Mouse (Mus musculus) urinary bladder, postnatal 25 days (tissue): ENCODE data around the gene Fam53b.

Experiments used
- DNase-seq: peaks from one replicate; pipeline ENCODE4 v3.0.0; 2022; ENCODE audit warnings: low spot score

Gene Fam53b

DNA sequence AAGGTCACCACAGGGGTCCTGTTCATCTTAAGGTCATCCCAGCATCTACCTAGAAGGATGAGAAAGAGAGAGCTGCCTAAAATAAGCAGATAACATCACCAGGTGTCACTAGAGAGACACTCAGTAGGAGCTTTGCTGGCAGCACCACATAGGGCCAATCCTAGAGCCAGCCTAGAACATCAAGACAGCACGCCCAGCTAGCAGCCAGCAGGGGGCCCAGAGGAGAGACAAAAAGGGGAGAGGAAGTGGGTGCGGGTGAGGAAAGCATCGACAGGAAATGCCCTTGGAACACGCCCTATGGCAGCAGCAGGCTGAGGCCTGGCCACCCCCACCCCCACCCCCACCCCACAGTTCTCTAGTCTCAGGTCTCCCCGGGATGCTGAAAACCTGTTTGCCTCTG, 78.5 kb downstream of the Fam53b start:
- DNase-seq, result peak; percentile 42

DNA sequence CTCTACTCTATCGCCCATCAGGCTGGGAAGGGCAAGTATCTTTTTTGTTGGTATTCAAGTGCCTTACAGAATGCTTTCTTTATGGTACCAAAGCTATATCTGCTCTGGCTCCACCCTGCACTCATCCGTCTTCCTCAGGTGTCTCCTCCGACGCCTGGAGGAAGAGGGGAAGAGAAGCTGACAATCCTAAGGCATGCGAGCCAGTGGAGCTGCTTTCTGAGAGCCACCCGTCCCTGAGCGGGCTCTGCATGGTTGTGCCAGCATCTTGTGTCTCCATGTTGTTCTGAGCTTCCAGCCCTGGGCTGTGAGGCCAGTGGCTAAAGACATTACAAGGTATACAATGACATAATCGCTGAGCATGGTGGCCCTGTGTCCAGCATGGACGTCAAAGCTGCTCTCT, 79.5 kb downstream of the Fam53b start:
- DNase-seq, result no peak

DNA sequence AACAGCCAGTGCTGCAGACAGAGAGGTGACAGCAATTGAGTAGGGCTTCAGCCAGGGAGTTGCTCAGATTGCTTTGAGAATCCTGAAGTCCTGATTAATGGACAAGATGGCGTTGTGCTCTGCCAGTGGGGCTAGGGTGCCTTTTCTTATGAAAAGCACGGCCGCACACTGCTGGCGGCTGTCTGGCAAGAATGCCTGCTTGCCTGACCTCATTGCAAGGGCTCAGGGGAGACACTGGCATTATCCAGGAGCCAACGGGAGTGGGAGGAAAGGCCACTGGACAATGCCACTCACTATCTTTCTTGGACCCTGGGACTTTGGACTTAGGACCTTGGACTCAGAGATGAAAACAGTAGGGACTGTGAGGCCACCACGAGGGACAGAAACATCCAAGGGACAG, 80.2 kb downstream of the Fam53b start:
- DNase-seq, result no peak

DNA sequence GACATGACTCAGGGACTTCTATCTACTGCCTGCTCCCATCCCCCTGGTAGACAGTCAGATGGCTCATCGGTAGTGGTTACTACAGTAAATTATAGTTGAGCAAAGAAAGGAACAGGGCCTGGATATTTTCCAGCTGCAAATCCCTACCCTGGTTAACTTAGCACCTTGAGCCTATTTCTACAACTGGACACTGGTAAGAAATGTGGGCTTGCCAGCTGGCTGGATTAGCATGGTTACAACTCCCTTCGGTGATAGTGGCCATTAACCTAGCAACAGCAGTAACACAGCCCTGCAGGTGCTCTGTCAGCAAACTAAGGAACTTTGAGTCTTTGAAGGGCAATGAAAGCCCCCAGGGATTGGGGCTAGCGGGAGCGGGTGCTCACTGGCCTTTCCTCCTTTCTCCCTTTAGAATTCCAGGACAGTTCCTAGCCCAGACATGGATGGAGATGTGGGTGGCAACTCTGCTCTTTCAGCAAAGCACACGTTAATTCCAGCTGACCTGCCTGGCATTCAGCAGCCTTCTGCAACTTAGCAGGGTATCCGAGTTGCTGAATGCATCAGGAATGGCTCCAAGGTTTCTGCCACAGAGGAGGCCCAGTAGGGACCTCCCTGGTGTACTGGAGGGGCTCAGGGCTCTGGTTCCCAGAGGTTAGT, 81.4 kb downstream of the Fam53b start:
- no peak for DNase-seq

DNA sequence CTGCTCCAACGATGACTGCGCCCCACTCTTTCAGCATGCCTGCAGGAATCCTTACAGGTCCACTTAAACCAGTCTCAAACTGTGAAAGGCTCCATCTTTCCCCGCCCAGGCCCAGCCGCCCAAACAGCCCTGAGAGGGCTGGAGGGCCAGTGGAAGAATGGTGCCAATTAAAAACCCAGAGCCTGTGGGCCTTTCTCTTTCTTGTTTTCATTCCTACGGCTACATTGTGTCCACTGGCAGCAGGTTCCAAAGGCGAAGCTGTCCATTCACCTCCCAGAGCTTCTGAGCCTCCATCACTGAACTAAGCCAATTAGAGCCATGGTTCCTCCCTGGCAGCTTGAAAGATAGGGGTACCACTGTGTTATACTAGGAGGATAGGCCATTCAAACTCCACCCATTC, 82.1 kb downstream of the Fam53b start:
- no peak for DNase-seq

DNA sequence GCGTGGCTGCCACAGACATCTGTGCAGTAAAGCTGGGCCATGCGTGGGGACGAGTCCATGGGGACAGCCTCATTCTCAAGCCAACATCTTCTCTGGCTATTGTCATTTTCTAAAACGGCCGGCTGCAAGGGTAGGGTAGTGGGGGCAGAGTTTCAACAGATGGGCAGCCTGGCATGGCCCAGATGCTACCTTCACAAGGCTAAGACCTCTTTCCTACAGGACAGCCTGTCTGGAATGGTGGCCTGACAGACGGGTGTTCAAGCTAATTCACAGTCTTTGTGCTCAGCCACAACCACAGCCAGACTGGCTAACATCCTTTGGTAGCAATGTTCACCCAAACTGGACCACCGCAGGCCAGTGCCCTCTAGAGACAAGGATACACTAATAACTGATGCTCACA, 83.2 kb downstream of the Fam53b start:
- DNase-seq, result no peak

DNA sequence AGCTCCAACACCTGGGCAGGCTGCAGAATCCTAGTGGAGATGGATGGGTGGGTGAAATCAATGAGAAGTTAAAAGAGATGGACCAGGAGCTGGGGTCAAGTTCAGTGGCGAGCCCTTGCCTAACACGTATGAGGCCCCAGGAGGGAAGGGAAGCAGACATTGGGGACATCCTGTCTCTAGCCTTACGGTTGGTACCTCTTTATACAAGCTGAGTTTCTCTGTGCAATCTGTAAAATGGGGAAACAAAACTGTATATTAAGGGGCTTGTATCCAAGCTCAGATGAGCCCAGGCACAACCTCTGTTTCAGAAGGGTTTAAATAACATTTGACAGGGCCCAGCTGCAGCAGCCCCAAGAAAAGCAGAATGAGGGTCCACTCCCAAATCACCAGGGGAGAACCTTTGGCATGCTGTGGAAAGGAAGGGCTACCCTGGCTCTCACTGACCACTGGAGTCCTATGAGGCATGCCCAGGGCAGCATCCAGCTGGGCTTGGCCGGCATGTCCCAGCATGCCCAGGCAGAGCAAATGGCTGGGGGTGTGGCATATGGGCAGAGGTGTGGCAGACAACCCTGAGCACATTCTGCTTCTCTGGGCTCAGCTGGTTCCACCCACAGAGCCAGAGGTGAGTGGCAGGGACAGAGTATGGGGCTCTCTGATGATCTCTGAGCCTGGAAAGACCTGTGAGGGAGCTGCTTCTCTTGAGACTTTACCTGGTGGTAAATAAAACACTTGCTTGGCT, 84.4 kb downstream of the Fam53b start:
- peak; percentile 36 for DNase-seq

DNA sequence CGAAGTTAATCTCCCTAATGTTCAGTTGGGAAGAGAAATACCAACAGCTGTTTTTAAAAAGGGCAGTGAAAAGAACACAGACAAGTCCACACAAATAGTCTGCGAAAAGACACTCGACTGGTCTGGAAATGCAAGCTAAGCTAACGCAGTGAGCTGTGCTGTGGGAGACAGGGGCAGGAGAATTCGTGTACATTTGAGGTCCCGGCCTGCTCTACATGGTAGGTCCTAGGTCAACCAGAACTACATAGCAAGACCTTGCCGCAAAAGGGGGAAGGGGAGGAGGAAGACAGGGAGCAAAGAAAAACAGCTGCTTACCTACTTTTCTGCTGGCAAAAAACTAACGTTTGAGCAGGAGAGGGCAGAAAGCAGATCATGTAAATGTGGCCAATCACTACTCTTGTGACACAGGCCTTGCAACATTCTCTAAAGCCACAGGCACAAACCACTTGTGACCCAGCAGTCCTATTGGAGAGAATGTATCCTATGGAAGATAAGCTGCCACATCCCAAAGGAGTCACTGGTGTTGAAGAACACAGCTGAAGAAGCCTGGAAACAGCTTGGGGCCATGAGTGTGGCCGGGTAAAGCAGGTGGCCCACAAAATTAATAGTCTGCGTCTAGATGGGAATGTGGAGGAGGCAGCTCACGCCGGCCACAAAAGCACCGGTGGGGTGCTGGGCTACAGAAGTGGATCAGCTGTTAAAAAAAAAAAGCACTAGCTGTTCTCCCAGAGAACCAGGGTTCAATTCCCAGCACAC, 87.4 kb downstream of the Fam53b start:
- DNase-seq, result no peak

DNA sequence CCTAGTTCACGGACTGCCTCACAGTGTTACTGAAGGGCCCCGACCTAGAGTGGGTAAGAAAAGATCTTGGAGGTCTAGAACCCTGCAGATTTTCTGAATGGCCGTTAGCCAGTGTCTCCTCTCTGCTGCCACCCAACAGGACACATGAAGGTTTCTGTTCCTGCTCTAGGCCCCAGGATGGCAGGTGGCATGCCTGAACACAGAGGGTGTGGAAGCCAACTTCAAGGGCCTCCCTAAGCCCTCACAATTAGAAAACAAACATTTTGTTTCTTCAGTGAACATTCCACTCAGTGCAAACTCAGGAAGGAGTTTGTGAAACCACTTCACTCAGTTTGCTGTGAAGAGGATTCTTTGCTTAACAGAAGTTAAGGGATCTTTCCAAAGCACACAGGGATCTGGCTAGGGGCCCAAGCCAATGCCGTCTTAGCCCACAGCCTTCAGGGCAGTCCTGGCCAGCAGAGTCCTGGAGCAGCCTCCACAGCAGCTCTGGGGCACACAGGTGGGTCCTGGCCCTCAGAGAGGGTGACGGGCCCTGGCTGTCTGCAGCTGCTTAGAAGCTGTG, 89.1 kb downstream of the Fam53b start:
- no peak for DNase-seq

DNA sequence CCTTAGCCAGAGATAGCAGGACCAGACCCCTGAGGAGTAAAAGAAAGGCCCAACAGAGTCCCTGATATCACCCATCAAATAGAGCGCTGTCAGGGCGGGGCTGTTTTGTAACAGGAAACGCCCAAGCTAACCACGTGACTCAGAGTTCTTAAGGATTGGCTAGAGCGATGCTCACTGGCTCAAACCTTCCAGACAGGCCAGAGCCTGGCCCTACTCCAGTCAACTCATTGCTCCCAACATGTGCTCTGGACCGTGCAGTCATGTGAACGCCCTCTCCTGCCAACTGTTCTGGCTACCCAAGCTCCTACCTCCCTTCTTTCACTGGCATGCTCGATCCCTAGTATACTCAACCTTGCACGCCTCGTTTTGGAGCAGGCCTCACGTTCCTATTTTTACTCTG, 89.8 kb downstream of the Fam53b start:
- DNase-seq, result peak; percentile 29

DNA sequence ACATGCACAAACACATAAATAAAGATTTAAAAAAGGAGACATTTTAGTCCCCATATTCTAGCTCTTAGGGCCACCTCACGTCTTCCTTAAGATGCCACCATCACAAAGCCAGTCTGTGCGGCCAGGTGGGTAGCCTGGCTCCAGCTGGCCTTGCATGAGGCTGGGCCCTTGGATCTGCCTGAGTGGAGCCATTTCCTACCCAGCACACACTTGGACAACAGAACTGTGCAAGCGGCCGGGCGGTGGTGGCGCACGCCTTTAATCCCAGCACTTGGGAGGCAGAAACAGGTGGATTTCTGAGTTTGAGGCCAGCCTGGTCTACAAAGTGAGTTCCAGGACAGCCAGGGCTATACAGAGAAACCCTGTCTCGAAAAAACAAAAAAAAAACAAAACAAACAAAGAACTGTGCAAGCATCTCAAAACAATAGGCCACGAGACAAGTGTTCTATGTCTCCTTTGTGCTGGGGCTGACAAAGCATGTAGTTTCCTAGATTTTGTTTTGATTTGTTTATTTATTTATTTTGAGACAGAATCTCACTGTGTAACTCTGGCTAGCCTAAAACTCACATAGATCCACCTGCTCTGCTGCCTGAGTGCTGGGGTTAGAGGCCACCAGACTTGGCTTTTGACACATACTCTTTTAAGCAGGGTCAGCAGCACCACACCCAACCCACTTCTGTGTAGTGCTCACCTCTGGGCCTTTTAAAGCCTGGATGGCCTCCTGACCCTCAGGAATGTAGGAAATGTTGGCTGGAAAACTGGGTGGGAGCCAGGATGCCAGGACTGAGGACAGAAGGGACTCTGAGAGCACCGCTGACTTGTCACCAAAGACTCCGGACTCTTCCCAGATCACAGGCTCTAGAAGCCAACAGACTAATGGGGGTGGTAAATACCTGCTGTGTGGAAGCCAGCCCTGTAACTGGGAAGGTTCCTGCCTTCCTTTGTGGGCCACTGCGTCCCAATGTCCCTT, 91.0 kb downstream of the Fam53b start:
- no peak for DNase-seq

DNA sequence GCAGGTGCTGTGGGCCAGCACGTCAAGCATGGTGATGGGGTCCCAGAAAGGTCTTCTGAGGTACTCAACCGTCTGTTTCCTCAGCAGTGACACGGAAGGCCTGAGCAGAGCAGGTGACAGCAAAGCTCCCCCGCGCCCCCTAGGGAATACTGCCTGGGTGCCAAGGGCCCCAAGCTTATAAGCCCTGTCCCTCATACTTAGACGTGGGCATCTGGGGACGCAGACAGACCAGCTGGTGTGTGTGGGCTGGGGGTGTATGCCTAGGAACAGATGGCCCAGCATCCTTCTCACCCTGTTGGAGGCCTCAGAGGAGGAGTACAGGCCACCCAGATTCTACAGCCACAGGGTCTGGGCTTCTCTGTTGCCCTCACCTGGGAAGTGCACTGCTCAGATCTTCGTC, 93.1 kb downstream of the Fam53b start:
- no peak for DNase-seq

DNA sequence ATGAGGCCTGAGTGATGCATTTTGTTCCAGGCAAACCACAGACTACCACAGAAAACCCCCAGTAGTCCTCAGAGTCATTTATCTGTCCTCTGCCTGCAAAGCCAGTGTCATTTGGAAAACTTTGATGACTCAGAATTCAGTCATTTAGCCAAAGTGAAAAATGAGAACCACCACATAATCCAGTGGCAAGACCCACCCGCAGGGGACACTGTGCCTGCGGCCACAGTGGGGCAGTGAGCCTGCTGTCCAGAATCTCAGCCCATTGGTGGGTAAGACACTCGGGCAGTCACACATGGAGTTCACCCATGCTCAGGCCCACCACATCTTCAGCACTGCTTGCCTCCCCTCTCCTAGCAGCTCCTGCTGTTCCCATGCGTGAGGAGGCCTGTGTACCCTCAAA, 94.1 kb downstream of the Fam53b start:
- DNase-seq, result no peak

DNA sequence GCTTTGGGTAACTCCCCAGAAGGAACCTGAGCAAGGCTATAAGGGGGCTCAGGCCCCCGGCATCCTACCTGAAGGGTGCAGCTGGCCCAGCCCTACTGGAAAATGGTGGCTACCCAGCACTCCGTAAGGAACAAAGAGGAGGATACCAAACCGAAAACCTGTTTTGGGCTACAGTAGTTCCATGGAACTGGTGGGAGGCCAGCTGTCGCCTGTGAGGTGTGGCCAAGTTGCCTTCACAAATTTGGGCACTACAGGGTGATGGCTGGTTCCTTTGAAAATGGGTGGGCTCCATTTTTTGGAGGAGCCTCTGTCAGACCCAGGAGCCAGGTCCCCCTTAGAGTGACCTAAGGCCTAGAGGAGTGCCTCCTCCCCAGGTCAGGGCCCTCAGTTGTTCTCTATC, 98.4 kb downstream of the Fam53b start:
- no peak for DNase-seq

DNA sequence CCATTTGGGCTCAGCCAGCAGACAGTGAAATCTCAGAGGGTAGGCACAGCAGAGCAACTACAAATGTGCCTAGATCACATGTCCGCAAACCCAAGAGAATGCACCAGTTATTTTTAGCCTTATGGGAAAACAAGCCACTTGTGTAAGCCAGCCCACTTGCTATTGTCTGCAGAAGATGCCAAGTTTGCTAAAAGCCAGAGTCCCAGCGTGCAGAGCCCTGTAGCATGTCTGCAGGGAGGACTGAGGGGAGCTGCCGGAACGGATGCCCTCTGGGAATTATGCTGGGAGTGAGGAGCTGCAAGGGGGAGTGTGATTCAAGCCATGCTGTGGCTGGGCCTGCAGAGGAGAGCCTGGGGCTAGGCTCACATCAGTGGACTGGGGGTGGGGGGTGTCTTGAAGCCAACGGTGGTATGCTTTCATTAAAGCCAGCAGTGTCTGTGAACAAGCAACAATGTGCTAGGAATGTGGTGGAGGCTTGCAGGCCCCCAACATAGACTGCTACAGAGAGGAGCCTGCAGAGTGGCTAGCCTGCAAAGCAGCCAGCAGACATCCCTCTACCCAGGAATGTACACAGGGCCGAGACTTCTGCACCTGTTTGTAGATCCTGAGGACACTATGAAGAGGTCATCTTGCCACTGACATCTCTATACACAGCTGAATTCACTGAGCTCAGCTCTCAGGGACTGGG, 99.3 kb downstream of the Fam53b start:
- DNase-seq, result no peak

DNA sequence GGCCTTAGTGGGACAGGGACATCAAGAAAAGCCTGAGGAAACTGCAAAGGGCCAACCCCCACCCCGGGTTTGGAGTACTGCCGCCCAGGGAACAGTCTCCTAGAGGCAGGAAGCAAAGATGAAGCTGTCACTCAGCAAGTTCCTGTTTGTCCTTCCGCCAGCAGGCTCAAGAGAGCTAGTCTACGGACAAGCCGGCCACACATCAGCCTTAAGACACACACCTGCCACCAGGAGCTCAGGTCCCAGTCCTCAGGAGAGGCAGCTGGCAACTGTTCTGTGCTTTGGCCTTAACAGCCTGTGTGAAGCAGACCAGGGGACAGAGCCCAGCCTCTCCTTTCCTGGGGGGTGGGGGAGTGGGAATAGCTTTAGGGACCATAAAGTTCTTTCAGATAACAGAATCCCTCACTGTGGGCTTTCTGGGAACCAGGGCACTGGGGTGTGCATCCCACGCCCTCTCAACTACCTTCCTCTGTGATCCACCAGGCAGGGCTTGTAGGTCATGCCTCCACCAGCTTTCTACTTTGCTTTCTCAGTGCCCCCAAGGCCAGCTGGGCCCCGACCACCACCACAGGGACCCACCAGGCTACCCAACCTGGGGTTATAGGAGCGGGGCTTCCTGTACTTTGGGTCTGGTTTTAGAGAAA, 100.1 kb downstream of the Fam53b start:
- DNase-seq, result no peak

DNA sequence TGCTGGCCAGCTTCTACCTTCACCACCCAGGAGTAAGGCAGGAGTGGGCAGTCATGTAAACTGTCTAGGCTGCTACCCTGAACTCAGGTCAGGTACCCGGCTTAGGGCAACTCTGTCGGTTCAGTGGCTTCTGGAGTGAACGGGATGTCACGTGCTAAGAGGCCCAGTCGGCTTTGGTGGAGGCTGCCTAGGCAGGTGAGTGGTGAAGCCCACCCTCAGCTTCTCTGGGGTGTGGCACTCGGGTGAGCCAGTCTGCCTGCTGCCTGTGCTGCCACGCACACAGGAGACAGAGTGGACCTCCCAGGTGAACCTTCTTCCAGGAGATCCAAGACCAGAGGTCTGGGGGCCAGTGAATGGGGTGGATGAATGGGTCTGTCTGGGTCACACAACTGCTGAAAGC, 100.7 kb downstream of the Fam53b start:
- no peak for DNase-seq

DNA sequence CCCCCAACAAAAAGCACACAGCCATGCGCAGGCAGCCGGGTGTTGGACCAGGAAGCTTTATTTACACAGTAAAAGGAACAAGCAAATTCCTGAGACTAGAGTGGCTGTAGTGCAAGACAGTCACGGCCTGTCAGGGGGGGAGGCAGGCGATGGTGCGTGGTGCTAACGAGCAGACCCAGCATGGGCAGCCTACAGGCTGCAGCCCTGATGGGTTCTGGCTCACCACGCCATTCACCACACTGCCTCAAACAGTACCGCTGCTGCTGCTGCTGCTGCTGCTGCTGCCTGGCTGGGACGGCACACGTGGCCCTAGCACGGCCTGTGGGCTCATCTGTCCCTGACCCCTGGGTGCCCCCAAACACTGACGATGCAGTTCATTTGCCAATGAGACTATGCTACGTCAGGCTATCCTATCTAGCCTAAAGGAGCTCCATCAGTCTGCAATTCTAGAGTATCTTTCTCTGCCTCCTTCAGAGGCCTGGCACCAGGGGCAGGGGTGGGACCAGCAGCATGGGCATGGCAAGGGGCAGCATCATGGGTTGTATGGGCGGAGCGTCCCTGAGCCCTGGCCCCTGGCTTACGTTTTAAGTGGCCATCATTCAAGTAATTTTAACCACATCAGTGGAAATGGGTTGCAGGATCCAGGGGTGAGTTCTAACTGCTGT, 101.5 kb downstream of the Fam53b start:
- DNase-seq, result no peak

DNA sequence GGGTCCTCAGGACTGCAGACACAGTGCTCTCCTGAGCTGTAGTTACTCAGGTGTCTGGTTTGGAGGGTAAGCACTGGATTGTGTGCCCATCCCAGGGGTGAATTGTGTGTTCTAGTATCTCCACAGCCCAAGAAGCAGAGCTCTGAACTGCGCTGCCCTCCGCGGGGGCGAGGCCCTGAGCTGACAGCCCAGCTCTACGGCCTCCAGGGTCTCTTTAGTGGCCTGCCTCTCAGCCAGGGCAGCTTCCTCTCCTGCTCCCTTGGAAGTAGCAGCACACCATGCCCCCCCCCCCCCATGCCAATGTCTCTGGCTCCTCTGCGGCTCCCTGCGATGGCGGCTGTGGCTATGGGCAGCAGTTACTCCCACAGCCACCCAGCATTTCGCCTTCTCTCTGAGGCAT, 102.1 kb downstream of the Fam53b start:
- no peak for DNase-seq

DNA sequence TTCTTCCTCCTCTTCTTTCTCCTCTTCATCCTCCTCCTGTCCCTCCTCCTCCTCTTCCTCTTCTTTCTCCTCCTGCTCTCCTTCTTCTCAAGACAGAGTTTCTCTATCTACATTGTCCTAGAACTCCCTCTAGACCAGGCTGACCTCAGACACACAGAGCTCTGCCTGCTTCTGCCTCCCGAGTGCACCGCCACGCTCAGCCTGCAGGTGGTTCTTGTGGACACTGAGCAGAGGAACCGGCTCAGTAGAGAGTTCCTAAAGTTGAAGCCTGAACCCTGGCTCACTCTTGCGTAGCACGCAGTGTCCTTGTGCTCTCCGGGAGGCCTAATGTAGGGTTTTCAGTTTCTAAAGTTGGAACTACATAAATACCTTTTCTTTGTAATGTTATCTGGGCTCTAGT, 108.6 kb downstream of the Fam53b start:
- DNase-seq, result no peak
